Mouse (Mus musculus): ENCODE results near the gene Noxo1. TPM values are rescaled to one million over a fixed set of nuclear protein-coding genes. Genes with fewer than 3 reads are reported as not detected.
A peak's percentile ranks its signal among the peaks of the same experiment; 100 is the strongest.
"Not testable (repeated sequence)": the region's sequence is repeated elsewhere in the genome, so short reads cannot be mapped to it uniquely, and the experiment has no call there.

Noxo1 gene
- total and polyA plus RNA-seq, 3 experiments: 2.8 to 6.4 (median 4.9) TPM

GRCm38 (mm10) chr17:24719494-24720222, 23.6 kb downstream of the Noxo1 start:
- DNase-seq: peak; percentile 98

GRCm38 (mm10) chr17:24720616-24721015, 24.6 kb downstream of the Noxo1 start:
- DNase-seq: not testable (repeated sequence)

GRCm38 (mm10) chr17:24721383-24721955, 25.4 kb downstream of the Noxo1 start:
- DNase-seq: not testable (repeated sequence)

- DNase-seq: no peak
Observed at GRCm38 (mm10) chr17:24722220-24722924, 26.3 kb downstream of the Noxo1 start.

- no peak for DNase-seq
Observed at GRCm38 (mm10) chr17:24723122-24723880, 27.3 kb downstream of the Noxo1 start.

- DNase-seq: no peak
Observed at GRCm38 (mm10) chr17:24723881-24724180, 27.8 kb downstream of the Noxo1 start.

GRCm38 (mm10) chr17:24724184-24724583, 28.1 kb downstream of the Noxo1 start, which contains the start of gene Ndufb10:
Gene Ndufb10 (minus strand): TSS chr17:24724478.
- peak; percentile 95 for DNase-seq

GRCm38 (mm10) chr17:24725637-24726390, 29.8 kb downstream of the Noxo1 start:
- no peak for DNase-seq

GRCm38 (mm10) chr17:24727618-24728017, 31.6 kb downstream of the Noxo1 start, which contains the start of gene Rpl3l:
Gene Rpl3l (plus strand): TSS chr17:24727820.
- no peak for DNase-seq

- no peak for DNase-seq
Observed at GRCm38 (mm10) chr17:24728184-24728583, 32.1 kb downstream of the Noxo1 start.

GRCm38 (mm10) chr17:24729067-24729466, 33.0 kb downstream of the Noxo1 start:
- DNase-seq: no peak

GRCm38 (mm10) chr17:24730787-24731186, 34.8 kb downstream of the Noxo1 start:
- no peak for DNase-seq

GRCm38 (mm10) chr17:24732233-24732935, 36.4 kb downstream of the Noxo1 start:
- no peak for DNase-seq

GRCm38 (mm10) chr17:24733434-24734050, 37.5 kb downstream of the Noxo1 start:
- DNase-seq: no peak

GRCm38 (mm10) chr17:24734513-24734912, 38.5 kb downstream of the Noxo1 start:
- no peak for DNase-seq

GRCm38 (mm10) chr17:24735446-24735845, 39.4 kb downstream of the Noxo1 start:
- no peak for DNase-seq

- DNase-seq: peak; percentile 98
Observed at GRCm38 (mm10) chr17:24736330-24737051, 40.5 kb downstream of the Noxo1 start, which contains the start of gene Msrb1. Gene Msrb1 (plus strand): TSS chr17:24736642.

- peak; percentile 40 for DNase-seq
Observed at GRCm38 (mm10) chr17:24737135-24737810, 41.2 kb downstream of the Noxo1 start.

GRCm38 (mm10) chr17:24738238-24738637, 42.2 kb downstream of the Noxo1 start:
- DNase-seq: no peak

All from adrenal gland, adult 2 months (tissue).